Mouse (Mus musculus): Measurements from ENCODE around the gene Sugp2. TPM values are rescaled to one million over a fixed set of nuclear protein-coding genes. Genes with fewer than 3 reads are reported as not detected.

Gene Sugp2
- total RNA-seq, 2 experiments from 2014 or later = 37.4 to 49.4 TPM

Other genes with a start within 250 kb of the Sugp2 start
- gene Gatad2a, start 237.8 kb upstream of the Sugp2 start, total RNA-seq (2021) = 10 to 100 TPM; 28.6 to 38.8 TPM
- gene Mau2, start 191.5 kb upstream of the Sugp2 start, total RNA-seq (2021) = 10 to 100 TPM; 21.7 to 22.5 TPM
- 10 to 100 TPM; 16.1 to 19.5 TPM for gene Sugp1, start 191.4 kb upstream of the Sugp2 start, total RNA-seq (2021)
- under 1 TPM; 0.62 to 0.64 TPM for gene Tm6sf2, start 161.3 kb upstream of the Sugp2 start, total RNA-seq (2021)
- gene Hapln4, start 150.8 kb upstream of the Sugp2 start, total RNA-seq (2021) = not detected
- gene Ncan, start 113.4 kb upstream of the Sugp2 start, total RNA-seq (2021) = not detected
- gene Nr2c2ap, start 102.9 kb upstream of the Sugp2 start, total RNA-seq (2021) = 1 to 10 TPM; 4.5 to 4.9 TPM
- 1 to 10 TPM; 7.4 to 9.1 TPM for gene Rfxank, start 95.1 kb upstream of the Sugp2 start, total RNA-seq (2021)
- 10 to 100 TPM; 13.4 to 15.0 TPM for gene Borcs8, start 94.7 kb upstream of the Sugp2 start, total RNA-seq (2021)
- gene Mef2b, start 94.5 kb upstream of the Sugp2 start, total RNA-seq (2021) = under 1 TPM; 0.23 to 0.28 TPM
- 10 to 100 TPM; 75.2 to 88.4 TPM for gene Tmem161a, start 61.9 kb upstream of the Sugp2 start, total RNA-seq (2021)
- 10 to 100 TPM; 26.7 to 31.1 TPM for gene Slc25a42, start 21.9 kb upstream of the Sugp2 start, total RNA-seq (2021)
- gene Armc6, start 240 bp downstream of the Sugp2 start, total RNA-seq (2021) = 1 to 10 TPM; 6.9 to 7.9 TPM
- gene Homer3, start 48.6 kb downstream of the Sugp2 start, total RNA-seq (2021) = 1 to 10 TPM; 2.9 to 3.8 TPM
- 10 to 100 TPM; 27.4 to 28.6 TPM for gene Ddx49, start 68.3 kb downstream of the Sugp2 start, total RNA-seq (2021)
- gene Cope, start 68.3 kb downstream of the Sugp2 start, total RNA-seq (2021) = 100 to 1,000 TPM; 133 to 135 TPM
- 10 to 100 TPM; 13.4 to 15.9 TPM for gene Cers1, start 81.5 kb downstream of the Sugp2 start, total RNA-seq (2021)
- 1 to 10 TPM; 1.9 to 2.1 TPM for gene Gdf1, start 95.6 kb downstream of the Sugp2 start, total RNA-seq (2021)
- 10 to 100 TPM; 29.8 to 31.1 TPM for gene Upf1, start 119.1 kb downstream of the Sugp2 start, total RNA-seq (2021)
- gene Comp, start 139.3 kb downstream of the Sugp2 start, total RNA-seq (2021) = 10 to 100 TPM in 1 of 2 experiments, 1 to 10 TPM in 1; 6.9 to 14.9 TPM
- gene Crtc1, start 205.4 kb downstream of the Sugp2 start, total RNA-seq (2021) = 1 to 10 TPM; 7.7 to 8.4 TPM
- 1 to 10 TPM; 7.7 to 8.3 TPM for gene Klhl26, start 242.7 kb downstream of the Sugp2 start, total RNA-seq (2021)